Mouse (Mus musculus) kidney, adult 2 months (tissue): ENCODE data around the gene 1700025B11Rik. TPM values are rescaled to one million over a fixed set of nuclear protein-coding genes. Genes with fewer than 3 reads are reported as not detected.
A peak's percentile ranks its signal among the peaks of the same experiment; 100 is the strongest.

Source experiments
- DNase-seq: peaks from one replicate; pipeline ENCODE4 v3.0.0; 2021
- H3K27ac ChIP-seq: fragments of 200-500 bp; 2 replicates; pipeline ENCODE4 v1.5.1; 2012; ENCODE audit warnings: low read depth, low read length, control low read depth, inconsistent platforms; ENCODE audit not compliant: insufficient read depth
- H3K27me3 ChIP-seq: fragments of 200-500 bp; replicated peaks from 2 replicates; pipeline ENCODE4 v1.6.1; 2012; ENCODE audit warnings: mild to moderate bottlenecking, moderate library complexity, low read length, inconsistent platforms; ENCODE audit not compliant: control insufficient read depth, insufficient read depth
- H3K36me3 ChIP-seq: fragments of 200-500 bp; 2 replicates; pipeline ENCODE4 v1.6.1; 2012; ENCODE audit warnings: mild to moderate bottlenecking, moderate library complexity, low read length, inconsistent platforms; ENCODE audit not compliant: control insufficient read depth, insufficient read depth
- H3K4me1 ChIP-seq: fragments of 200-500 bp; 2 replicates; pipeline ENCODE4 v1.6.1; 2011; ENCODE audit warnings: low read length; ENCODE audit not compliant: control insufficient read depth, insufficient read depth
- H3K4me3 ChIP-seq: fragments of 200-500 bp; 2 replicates; pipeline ENCODE4 v1.5.1; 2011; ENCODE audit warnings: mild to moderate bottlenecking, low read depth, low read length, control low read depth; ENCODE audit not compliant: insufficient read depth
- CTCF ChIP-seq: fragments of 200-500 bp; conservative IDR thresholded peaks from 2 replicates; pipeline ENCODE4 v1.5.1; 2011; ENCODE audit warnings: low read depth, mild to moderate bottlenecking, control low read depth, low read length, moderate library complexity, mixed read lengths; ENCODE audit not compliant: insufficient read depth, insufficient read length
- POLR2A ChIP-seq: fragments of 200-500 bp; IDR thresholded peaks from one replicate; pipeline ENCODE4 v1.6.1; 2011; ENCODE audit warnings: low read depth, low read length, control low read depth
- WGBS: fragments of 180-500 bp; shearing (Covaris S2); methylation state at CpG from one replicate; pipeline ENCODE4 v1.1.7; 2018; 5-methylcytosine and 5-hydroxymethylcytosine counted together
- polyA plus RNA-seq: library from polyadenylated mRNA; depleted of rRNA; stranded (reverse); fragments of >200 nt; gene quantifications from 2 replicates; pipeline ENCODE4 v1.2.3, GENCODE M21; 2012; rRNA removed

1700025B11Rik gene
- polyA plus RNA-seq: not detected in 2 replicates

- DNase-seq: no peak
- TF ChIP-seq POLR2A: no peak
- no peak for TF ChIP-seq CTCF
- H3K27ac ChIP-seq: no peak within 1 kb of the TSS
- no peaks in the 10 kb centered on the region for H3K36me3 ChIP-seq
- no peaks in the 10 kb centered on the region for H3K27me3 ChIP-seq
- H3K4me3 ChIP-seq: no peak within 1 kb of the TSS
- no peaks in the 10 kb centered on the region for H3K4me1 ChIP-seq
Observed at GRCm38 (mm10) chr15:77561792-77562191, at the start of gene 1700025B11Rik. TSS of gene 1700025B11Rik (minus strand) at chr15:77561892.

DNA sequence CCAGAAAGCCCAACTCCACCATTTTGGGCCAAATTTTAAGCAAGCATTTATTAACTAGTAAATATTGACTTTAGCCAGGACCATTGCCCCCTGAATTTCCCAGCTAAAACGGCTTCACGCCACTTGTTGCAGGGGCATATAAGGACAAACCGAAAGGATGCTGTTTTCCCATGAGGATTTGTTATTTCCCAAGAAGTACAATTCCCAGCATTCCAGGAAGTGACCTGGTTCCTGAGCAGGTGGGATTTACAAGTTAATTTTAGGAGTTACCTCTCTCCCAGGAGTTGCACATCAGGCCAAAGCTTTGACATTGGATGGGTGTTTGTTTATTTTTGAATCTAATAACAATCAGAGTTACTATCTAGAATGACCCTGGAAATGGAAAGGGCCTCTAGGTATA is 44.4 kb upstream of the 1700025B11Rik start:
- TF ChIP-seq CTCF (no peak), POLR2A (no peak)
- Histone ChIP-seq H3K27me3 (no peaks in the 10 kb centered on the region), H3K27ac (no peak overlapping the region), H3K4me1 (no peaks in the 10 kb centered on the region), H3K36me3 (no peaks in the 10 kb centered on the region), H3K4me3 (no peak overlapping the region)
- 74% methylated on average over 3 of the region's 3 CpGs for WGBS
- peak; percentile 41 for DNase-seq

DNA sequence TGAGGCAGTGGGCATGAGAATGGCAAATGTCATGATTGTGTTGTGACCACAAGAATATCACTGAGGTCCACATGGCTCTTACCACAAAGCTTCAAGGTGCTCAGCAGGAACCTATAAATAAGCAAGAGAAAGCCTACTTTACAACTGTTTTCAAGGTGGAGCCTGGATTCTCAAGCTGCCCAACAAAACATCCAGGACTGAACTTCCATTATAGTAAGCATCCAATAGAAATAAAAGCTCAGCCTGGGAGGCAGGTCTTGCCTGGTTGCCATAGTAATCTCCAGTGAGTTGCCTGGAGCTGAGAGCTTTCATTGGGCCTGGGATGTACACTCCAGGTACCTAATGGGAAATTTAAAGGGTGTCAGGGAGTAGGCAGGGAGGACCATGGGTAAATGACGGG is 37.3 kb upstream of the 1700025B11Rik start, which contains the start of gene Gm36245:
TSS of gene Gm36245 (plus strand) at position 301 of the 400 bp plus-strand sequence.
- H3K27ac ChIP-seq: peak within 1 kb of the TSS; percentile 73
- TF ChIP-seq POLR2A (no peak), CTCF (no peak)

GRCm38 (mm10) chr15:77598429-77598828 is 36.7 kb upstream of the 1700025B11Rik start:
- 41% methylated on average over 3 of the region's 3 CpGs for WGBS

More for the DNA sequence above, 37.3 kb upstream of the 1700025B11Rik start, which contains the start of gene Gm36245:
- WGBS: 96% methylated on average over 1 of the region's 1 CpGs
- no peak for DNase-seq
- Histone ChIP-seq H3K4me1 (peaks cover 3% of the 10 kb centered on the region; the same call in 1 of the 2 replicates), H3K4me3 (no peak within 1 kb of the TSS), H3K27me3 (no peaks in the 10 kb centered on the region), H3K36me3 (no peaks in the 10 kb centered on the region)

GRCm38 (mm10) chr15:77595961-77596360 is 34.3 kb upstream of the 1700025B11Rik start, which contains the start of gene Apol10b:
TSS of gene Apol10b (minus strand) at chr15:77596125.
- DNase-seq: no peak
- Histone ChIP-seq H3K27ac (no peak within 1 kb of the TSS), H3K27me3 (no peaks in the 10 kb centered on the region), H3K4me1 (peaks cover 3% of the 10 kb centered on the region; the same call in 1 of the 2 replicates), H3K4me3 (no peak within 1 kb of the TSS), H3K36me3 (no peaks in the 10 kb centered on the region)
- TF ChIP-seq POLR2A (no peak), CTCF (no peak)
- WGBS: 47% methylated on average over 5 of the region's 5 CpGs

More at GRCm38 (mm10) chr15:77598429-77598828, 36.7 kb upstream of the 1700025B11Rik start:
- no peak overlapping the region for H3K4me3 ChIP-seq
- peak overlapping the region; percentile 73 for H3K27ac ChIP-seq
- DNase-seq: peak; percentile 83
- H3K36me3 ChIP-seq: no peaks in the 10 kb centered on the region
- TF ChIP-seq POLR2A (no peak), CTCF (no peak)
- H3K27me3 ChIP-seq: no peaks in the 10 kb centered on the region
- H3K4me1 ChIP-seq: peaks cover 3% of the 10 kb centered on the region; the same call in 1 of the 2 replicates

DNA sequence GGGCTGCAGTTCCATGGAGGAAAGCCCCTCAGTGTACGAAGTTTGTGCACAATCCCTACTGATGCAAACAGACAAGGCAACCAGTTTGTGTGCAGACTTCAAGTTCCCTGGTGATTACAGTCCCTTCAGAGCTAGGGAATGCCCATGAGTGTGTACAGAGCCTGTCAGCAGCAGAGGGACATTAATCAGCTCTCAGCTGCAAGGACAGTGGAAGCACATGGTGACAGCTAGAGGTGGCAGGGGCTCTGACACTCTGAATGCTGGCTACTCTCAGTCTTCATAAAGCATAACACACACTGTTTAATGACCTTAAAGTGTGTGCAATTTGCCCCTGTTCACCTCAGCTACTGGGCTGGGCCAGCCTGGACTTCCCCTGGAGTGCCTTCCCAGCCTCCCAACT is 31.9 kb upstream of the 1700025B11Rik start:
- DNase-seq: no peak
- no peaks in the 10 kb centered on the region for H3K36me3 ChIP-seq
- H3K27me3 ChIP-seq: no peaks in the 10 kb centered on the region
- TF ChIP-seq CTCF: no peak
- no peak for TF ChIP-seq POLR2A
- H3K4me1 ChIP-seq: no peaks in the 10 kb centered on the region
- 85% methylated on average over 1 of the region's 1 CpGs for WGBS
- no peak overlapping the region for H3K4me3 ChIP-seq
- H3K27ac ChIP-seq: no peak overlapping the region

- WGBS: 52% methylated on average over 2 of the region's 2 CpGs
- TF ChIP-seq POLR2A (no peak), CTCF (no peak)
- DNase-seq: peak; percentile 44
- Histone ChIP-seq H3K27me3 (no peaks in the 10 kb centered on the region), H3K4me3 (no peak overlapping the region), H3K4me1 (no peaks in the 10 kb centered on the region), H3K36me3 (no peaks in the 10 kb centered on the region), H3K27ac (no peak overlapping the region)
Observed at GRCm38 (mm10) chr15:77590881-77591280, 29.2 kb upstream of the 1700025B11Rik start.
